In genomic region chr7:69924551-69924950, GRCm38 (mm10) we compare ENCODE assay signal across 26 mouse cellular contexts.
A peak's percentile ranks its signal among the peaks of the same experiment; 100 is the strongest.
DNase-seq lines count a peak whose midpoint lies in the region; ATAC-seq and TF ChIP-seq lines count a peak whose summit lies in the region.
"Had no signal": no experiment of that assay in that cellular context is flagged by ENCODE, and none has a peak within 500 bp of the region (broad histone marks: within the 10 kb centered on the region; RNA-seq: fewer than 3 reads in every experiment).

No protein-coding gene starts in this region.

- TF ChIP-seq CTCF in hindbrain, postnatal 0 days (IDR thresholded peaks at IDR 0.05; ENCODE audit: low read depth), result no peak

- no peak for ATAC-seq in midbrain, embryonic 11.5 days (ENCODE audit: low FRiP score)
- no peak for ATAC-seq in midbrain, embryonic 15.5 days (replicated peaks)
- ATAC-seq in forebrain, embryonic 15.5 days (replicated peaks), result no peak
- no peak for ATAC-seq in hindbrain, postnatal 0 days
- ATAC-seq: forebrain, embryonic 14.5 days; hindbrain, embryonic 16.5 days; inflammation-experienced regulatory T-cells, adult 6 months; intestine, embryonic 16.5 days; Patski had no signal

- H3K4me3 ChIP-seq in midbrain, embryonic 11.5 days (ENCODE audit: low read depth, low read length), result no peak overlapping the region
- no peak overlapping the region for H3K4me3 ChIP-seq in midbrain, embryonic 15.5 days
- no peak overlapping the region for H3K4me3 ChIP-seq in forebrain, embryonic 15.5 days
- H3K4me3 ChIP-seq in hindbrain, postnatal 0 days (ENCODE audit: low read length), result no peak overlapping the region
- H3K4me3 ChIP-seq: embryonic facial prominence, embryonic 12.5 days; embryonic facial prominence, embryonic 15.5 days; heart, adult 2 months; hindbrain, embryonic 13.5 days had no signal

- peak; percentile 12 for DNase-seq in adrenal gland, adult 2 months
- no peak for DNase-seq in adrenal gland, adult 18-20 months (ENCODE audit: low spot score in 2 of 2)
- peak; percentile 21 for DNase-seq in midbrain, embryonic 11.5 days (ENCODE audit: low spot score, missing footprints)
- peak; percentile 59 for DNase-seq in adrenal gland, postnatal 14 days
- DNase-seq in hindbrain, postnatal 0 days (ENCODE audit: low spot score), result no peak
- DNase-seq: B cell, adult 2 months; cerebellum, adult 11 months; cerebellum, adult 2 months; cerebellum, adult 9-11 months; cerebellum, postnatal 25 days; gastrocnemius, postnatal 25 days; heart, adult 2 months; kidney, adult 18-20 months had no signal

- H3K36me3 ChIP-seq in midbrain, embryonic 11.5 days (ENCODE audit: control insufficient read depth, insufficient read depth, low read length), result no peaks in the 10 kb centered on the region
- no peaks in the 10 kb centered on the region for H3K36me3 ChIP-seq in midbrain, embryonic 15.5 days (replicated peaks)
- no peaks in the 10 kb centered on the region for H3K36me3 ChIP-seq in forebrain, embryonic 15.5 days
- no peaks in the 10 kb centered on the region for H3K36me3 ChIP-seq in hindbrain, postnatal 0 days (ENCODE audit: insufficient read depth, low read length)
- H3K36me3 ChIP-seq: embryonic facial prominence, embryonic 12.5 days; embryonic facial prominence, embryonic 15.5 days; G1E; hindbrain, embryonic 13.5 days had no signal

- H3K27ac ChIP-seq in midbrain, embryonic 11.5 days (ENCODE audit: low read depth, low read length), result no peak overlapping the region
- H3K27ac ChIP-seq in midbrain, embryonic 15.5 days, result no peak overlapping the region
- H3K27ac ChIP-seq in forebrain, embryonic 15.5 days (replicated peaks), result no peak overlapping the region
- H3K27ac ChIP-seq in hindbrain, postnatal 0 days, result no peak overlapping the region
- H3K27ac ChIP-seq: embryonic facial prominence, embryonic 12.5 days; embryonic facial prominence, embryonic 15.5 days; heart, adult 2 months; hindbrain, embryonic 13.5 days had no signal

- no peaks in the 10 kb centered on the region for H3K4me1 ChIP-seq in midbrain, embryonic 11.5 days (ENCODE audit: control insufficient read depth, insufficient read depth, low read length)
- no peaks in the 10 kb centered on the region for H3K4me1 ChIP-seq in midbrain, embryonic 15.5 days
- no peaks in the 10 kb centered on the region for H3K4me1 ChIP-seq in forebrain, embryonic 15.5 days
- H3K4me1 ChIP-seq in hindbrain, postnatal 0 days (ENCODE audit: insufficient read depth, low read length), result no peaks in the 10 kb centered on the region
- H3K4me1 ChIP-seq: embryonic facial prominence, embryonic 12.5 days; embryonic facial prominence, embryonic 15.5 days; hindbrain, embryonic 13.5 days had no signal

- H3K27me3 ChIP-seq in midbrain, embryonic 11.5 days (ENCODE audit: control insufficient read depth, insufficient read depth, low read length), result no peaks in the 10 kb centered on the region
- H3K27me3 ChIP-seq in midbrain, embryonic 15.5 days (replicated peaks), result no peaks in the 10 kb centered on the region
- H3K27me3 ChIP-seq in forebrain, embryonic 15.5 days, result no peaks in the 10 kb centered on the region
- H3K27me3 ChIP-seq in hindbrain, postnatal 0 days (ENCODE audit: insufficient read depth, low read length), result no peaks in the 10 kb centered on the region
- H3K27me3 ChIP-seq: CH12.LX; embryonic facial prominence, embryonic 12.5 days; embryonic facial prominence, embryonic 15.5 days; hindbrain, embryonic 13.5 days had no signal

- no peak overlapping the region for H3K4me2 ChIP-seq in midbrain, embryonic 11.5 days
- H3K4me2 ChIP-seq in midbrain, embryonic 15.5 days, result no peak overlapping the region
- H3K4me2 ChIP-seq in forebrain, embryonic 15.5 days (replicated peaks), result no peak overlapping the region
- H3K4me2 ChIP-seq in hindbrain, postnatal 0 days (ENCODE audit: low read depth, low read length), result no peak overlapping the region
- H3K4me2 ChIP-seq: embryonic facial prominence, embryonic 12.5 days; embryonic facial prominence, embryonic 15.5 days; heart, embryonic 11.5 days; hindbrain, embryonic 13.5 days had no signal

- no peaks in the 10 kb centered on the region for H3K9me3 ChIP-seq in midbrain, embryonic 11.5 days (ENCODE audit: control insufficient read depth, low read length)
- H3K9me3 ChIP-seq in midbrain, embryonic 15.5 days, result no peaks in the 10 kb centered on the region
- no peaks in the 10 kb centered on the region for H3K9me3 ChIP-seq in forebrain, embryonic 15.5 days
- no peaks in the 10 kb centered on the region for H3K9me3 ChIP-seq in hindbrain, postnatal 0 days (ENCODE audit: low read length)
- H3K9me3 ChIP-seq: embryonic facial prominence, embryonic 12.5 days; embryonic facial prominence, embryonic 15.5 days; hindbrain, embryonic 13.5 days had no signal

- H3K9ac ChIP-seq in midbrain, embryonic 11.5 days (ENCODE audit: low read length), result no peak overlapping the region
- no peak overlapping the region for H3K9ac ChIP-seq in midbrain, embryonic 15.5 days
- H3K9ac ChIP-seq in forebrain, embryonic 15.5 days (replicated peaks), result no peak overlapping the region
- H3K9ac ChIP-seq in hindbrain, postnatal 0 days (replicated peaks; ENCODE audit: low read length), result no peak overlapping the region
- H3K9ac ChIP-seq: embryonic facial prominence, embryonic 12.5 days; embryonic facial prominence, embryonic 15.5 days; hindbrain, embryonic 13.5 days had no signal

Comparison
In these comparisons a context has a peak if more than half of its experiments do, and no peak if none do; other contexts are left out.
1. DNase-seq: peak in adrenal gland, adult 2 months (single experiment), midbrain, embryonic 11.5 days (single experiment) and adrenal gland, postnatal 14 days (single experiment); none in adrenal gland, adult 18-20 months (0 of 2) and hindbrain, postnatal 0 days (single experiment).